Mouse (Mus musculus) MEL (cell line): ENCODE measurements around the gene Gnao1.

Experiments used
- BHLHE40 ChIP-seq: IDR thresholded peaks from 2 replicates; pipeline ENCODE4 v1.6.1; 2012; ENCODE audit warnings: low read depth, mild to moderate bottlenecking, inconsistent platforms, low read length, improper control_type of control experiment, borderline replicate concordance
- EP300 ChIP-seq, 2 experiments: IDR thresholded peaks; 2 replicates each; pipeline ENCODE4 v1.6.1; 2011; ENCODE audit warnings: improper control_type of control experiment in 2 of 2, low read length in 2 of 2, low read depth in 1 of 2, mild to moderate bottlenecking in 1 of 2
- MYC ChIP-seq: IDR thresholded peaks from 2 replicates; pipeline ENCODE4 v1.6.1; 2011; ENCODE audit warnings: low read depth, mild to moderate bottlenecking, low read length, improper control_type of control experiment, moderate library complexity
- NRF1 ChIP-seq: IDR thresholded peaks from 2 replicates; pipeline ENCODE4 v1.6.1; 2014; ENCODE audit warnings: low read depth, mild to moderate bottlenecking, inconsistent platforms, low read length, improper control_type of control experiment, moderate library complexity; ENCODE audit not compliant: poor library complexity, insufficient read depth, severe bottlenecking
- POLR2A ChIP-seq, 2 experiments: IDR thresholded peaks; 2 replicates each; pipeline ENCODE4 v1.6.1; 2011 to 2012; ENCODE audit warnings: low read length in 2 of 2, mild to moderate bottlenecking in 2 of 2, control low read depth in 1 of 2, improper control_type of control experiment in 1 of 2, low read depth in 1 of 2, moderate library complexity in 1 of 2; ENCODE audit not compliant: control insufficient read depth in 1 of 2, insufficient read depth in 1 of 2, poor library complexity in 1 of 2
- RCOR1 ChIP-seq: IDR thresholded peaks from 2 replicates; pipeline ENCODE4 v1.6.1; 2012; ENCODE audit warnings: low read depth, mild to moderate bottlenecking, inconsistent platforms, low read length, improper control_type of control experiment

- TF ChIP-seq EP300 (IDR thresholded peaks at IDR 0.05; ENCODE audit: low read depth in 1 of 2, low read length in 2 of 2) (no peak), MYC (no peak), RCOR1 (no peak), POLR2A (IDR thresholded peaks at IDR 0.05; ENCODE audit: control insufficient read depth in 1 of 2, insufficient read depth in 1 of 2, low read depth in 1 of 2, low read length in 2 of 2, poor library complexity in 1 of 2) (no peak), NRF1 (no peak), BHLHE40 (no peak)
Measured at GRCm38 (mm10) chr8:93945781-93946180, 136.0 kb downstream of the Gnao1 start.
